Mouse (Mus musculus) mouse embryonic stem cell (cell line): Measurements from ENCODE around the gene Rnh1.

Experiments
- in situ Hi-C, 2 experiments: fragments of 300-500 bp; cut with MboI; formaldehyde crosslinking; loops; 1 replicate in 1 of 2; 3 replicates in 1 of 2; pipeline ENCODE4 v1.14.3; 2019 to 2020; ENCODE audit warnings: low sequenced_read_pairs in 2 of 2, low pct_unique_long_range_greater_than_20kb in 1 of 2, mixed read lengths in 1 of 2; ENCODE audit not compliant: unreplicated experiment in 1 of 2

Rnh1 gene

DNA sequence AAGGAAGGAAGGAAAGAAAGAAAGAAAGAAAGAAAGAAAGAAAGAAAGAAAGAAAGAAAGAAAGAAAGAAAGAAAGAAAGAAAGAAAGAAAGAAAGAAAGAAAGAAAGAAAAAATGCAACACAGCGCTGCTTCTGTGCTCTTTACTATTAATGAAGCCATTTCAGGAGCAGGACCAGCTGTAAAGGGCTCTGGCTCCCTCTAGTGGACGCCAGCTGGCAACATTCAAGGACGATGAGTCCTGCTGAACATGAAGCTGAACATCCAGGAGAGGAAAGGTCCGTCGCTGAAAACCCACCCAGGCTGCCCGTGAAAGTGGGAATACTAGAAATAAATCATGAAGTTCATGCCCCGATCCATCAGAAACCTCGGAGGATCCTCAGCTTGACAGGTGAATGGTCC is 3.5 kb upstream of the Rnh1 start:
- in situ Hi-C loops: loop anchor here (5.0 to 25.0 kb wide), 3 partner anchors 84 to 331 kb away; partner anchors contain the start of genes Odf3 (in 2 of the 2), Scgb1c1 (in 2 of the 2), Cox8b (in 1 of the 2) and Nlrp6 (in 1 of the 2)

DNA sequence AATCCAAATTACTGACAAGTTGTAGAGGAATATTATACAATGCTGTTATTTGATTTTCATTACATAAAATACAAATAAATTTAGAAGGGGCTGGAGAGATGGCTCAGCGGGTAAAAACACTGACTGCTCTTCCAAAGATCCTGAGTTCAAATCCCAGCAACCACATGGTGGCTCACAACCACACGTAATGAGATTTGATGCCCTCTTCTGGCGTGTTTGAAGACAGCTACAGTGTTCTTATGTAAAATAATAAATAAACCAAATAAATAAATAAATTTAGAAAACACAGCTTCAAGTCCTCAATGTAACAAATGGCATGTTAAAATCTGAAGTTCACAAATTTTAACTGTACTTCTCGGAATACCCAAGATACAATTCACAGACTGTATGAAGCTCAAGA is 2.4 kb upstream of the Rnh1 start:
- in situ Hi-C loops: loop anchor here (5.0 to 25.0 kb wide), 3 partner anchors 83 to 330 kb away; partner anchors contain the start of genes Odf3 (in 2 of the 2), Scgb1c1 (in 2 of the 2), Cox8b (in 1 of the 2) and Nlrp6 (in 1 of the 2)

DNA sequence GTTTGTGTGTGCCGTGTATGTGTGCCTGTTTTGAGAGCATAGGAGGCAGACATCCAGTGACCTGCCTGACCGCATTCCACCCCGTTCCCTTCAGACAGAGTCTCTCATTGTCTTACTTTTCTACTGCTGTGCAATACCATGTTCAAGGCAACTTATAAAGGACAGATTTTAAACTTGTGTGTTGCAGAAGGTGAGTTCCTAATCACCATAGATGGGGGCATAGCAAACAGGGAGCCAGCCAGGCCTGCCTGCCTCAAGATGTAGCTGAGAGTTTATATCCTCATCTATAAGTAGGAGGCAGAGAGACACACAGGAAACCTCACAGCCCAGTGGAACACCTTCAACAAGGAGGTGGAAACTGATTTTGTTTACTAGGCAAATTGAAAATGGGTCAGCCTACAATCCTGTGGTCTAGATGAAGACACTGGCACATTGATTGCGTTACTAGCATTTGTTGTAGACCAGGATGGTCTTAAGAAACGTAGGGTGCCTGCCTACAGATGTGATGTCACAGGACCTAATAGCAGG is 730 bp upstream of the Rnh1 start:
- in situ Hi-C loops: loop anchor here (5.0 to 10.0 kb wide), 2 partner anchors 76 to 329 kb away; partner anchors contain the start of genes Odf3 (in 2 of the 2) and Scgb1c1 (in 2 of the 2)

DNA sequence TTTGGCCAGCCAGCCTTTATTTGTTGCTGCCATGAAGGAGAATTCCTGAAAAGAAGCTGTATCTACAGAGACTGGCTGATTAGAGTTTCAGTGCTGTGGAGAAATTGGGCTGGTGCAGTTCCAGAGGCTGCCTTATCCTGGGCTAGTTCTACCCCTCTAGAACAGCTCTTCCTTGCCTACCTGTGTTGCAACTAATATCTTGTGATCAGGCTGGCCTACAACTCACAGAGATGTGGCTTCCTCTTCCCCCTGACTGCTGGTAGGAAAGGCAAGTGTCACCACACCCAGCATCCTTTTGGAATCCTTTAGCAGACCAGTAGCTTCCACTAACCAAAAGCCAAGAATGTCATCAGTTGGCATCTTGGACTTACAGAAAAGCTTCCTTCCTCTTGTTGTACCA is 2.8 kb downstream of the Rnh1 start:
- in situ Hi-C loops: loop anchor here (5.0 to 10.0 kb wide), 2 partner anchors 73 to 325 kb away; partner anchors contain the start of genes Odf3 (in 2 of the 2) and Scgb1c1 (in 2 of the 2)

DNA sequence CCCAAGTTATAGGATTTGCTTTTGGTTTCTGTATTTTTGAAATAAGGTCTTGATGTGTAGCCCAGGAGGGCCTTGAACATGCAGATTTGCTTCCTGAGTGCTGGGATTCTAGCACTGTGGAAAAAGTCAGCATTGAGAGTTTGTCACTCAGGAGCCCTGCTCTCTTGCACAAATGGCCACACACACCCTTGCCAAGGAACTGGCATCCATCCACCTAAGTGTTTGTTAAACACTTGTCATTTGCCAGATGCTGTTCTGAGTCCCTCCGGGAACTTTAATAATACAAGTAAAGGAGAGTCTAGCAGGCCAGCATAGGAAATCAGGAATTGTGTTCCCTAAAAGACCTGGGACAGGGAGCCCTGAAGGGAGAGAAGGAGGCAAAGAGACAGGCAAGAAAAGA is 3.4 kb downstream of the Rnh1 start:
- in situ Hi-C loops: no loop called here

DNA sequence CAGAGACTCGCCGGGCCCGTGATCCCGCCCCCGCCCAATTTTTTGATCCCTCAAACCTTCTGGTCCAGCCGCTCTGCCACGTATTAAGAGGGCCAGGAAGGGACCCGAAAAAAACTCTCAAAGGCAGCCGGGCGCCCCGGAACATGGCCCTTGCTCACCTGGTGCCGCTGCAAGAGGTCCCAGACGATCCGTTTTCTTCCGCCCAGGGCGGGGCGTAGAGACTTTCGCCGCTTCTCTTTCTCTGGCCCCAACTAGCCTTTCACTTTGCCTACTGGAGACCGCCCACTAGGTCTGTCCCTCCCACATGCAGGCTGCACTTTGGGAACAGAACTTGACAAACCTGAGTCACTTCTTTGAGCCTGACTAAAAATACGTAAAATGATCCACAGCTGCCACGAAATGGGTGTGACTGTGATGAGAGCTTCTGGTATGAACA is 4.1 kb downstream of the Rnh1 start:
- in situ Hi-C loops: no loop called here

DNA sequence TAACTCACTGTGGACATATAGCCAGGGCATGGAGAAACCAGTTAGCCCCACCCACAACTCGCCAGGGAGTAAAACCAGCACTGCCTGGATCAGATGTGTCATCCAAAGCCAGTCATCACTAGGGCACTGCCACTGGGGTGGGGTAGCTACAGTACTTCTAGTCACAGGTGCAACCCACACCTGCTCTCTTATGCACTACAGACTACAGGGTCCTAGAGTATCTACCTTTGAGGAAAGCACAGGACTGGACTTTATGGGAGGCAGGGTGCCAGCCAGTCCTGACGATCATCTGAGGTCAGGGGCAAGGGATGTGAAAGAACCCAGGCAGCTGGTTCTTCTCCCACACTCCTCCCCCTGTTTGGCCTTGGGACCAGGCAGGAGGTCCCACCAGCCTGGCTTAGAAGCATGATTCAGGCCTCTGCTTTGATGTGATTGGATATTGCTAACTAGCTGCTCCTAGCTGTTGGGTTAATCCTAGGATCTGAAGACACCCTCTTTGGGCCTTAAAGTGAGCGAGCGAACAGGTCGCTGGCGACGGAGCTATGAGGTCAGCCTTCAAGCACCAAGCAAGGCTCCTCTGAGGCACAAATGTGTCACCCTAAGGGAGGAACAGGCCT is 4.6 kb downstream of the Rnh1 start:
- in situ Hi-C loops: no loop called here

DNA sequence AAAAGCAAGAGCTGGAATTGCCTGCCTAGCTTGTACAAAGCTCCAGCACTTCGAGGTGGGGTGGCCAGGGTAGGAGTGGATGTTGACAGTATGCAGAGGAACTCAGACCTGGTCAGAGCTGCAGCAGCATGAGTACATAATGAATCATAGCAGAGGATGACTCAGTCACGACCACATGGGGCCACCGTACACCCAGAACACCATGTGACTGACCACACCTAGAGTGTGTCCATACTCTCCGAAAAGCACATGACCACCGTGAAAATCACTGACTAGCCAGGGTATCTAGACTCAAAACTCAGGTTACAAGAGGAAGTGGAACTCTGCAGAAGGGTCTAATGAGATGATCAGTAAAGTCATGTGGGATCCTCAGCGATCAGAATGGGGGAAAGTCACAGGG is 7.8 kb downstream of the Rnh1 start:
- in situ Hi-C loops: no loop called here

DNA sequence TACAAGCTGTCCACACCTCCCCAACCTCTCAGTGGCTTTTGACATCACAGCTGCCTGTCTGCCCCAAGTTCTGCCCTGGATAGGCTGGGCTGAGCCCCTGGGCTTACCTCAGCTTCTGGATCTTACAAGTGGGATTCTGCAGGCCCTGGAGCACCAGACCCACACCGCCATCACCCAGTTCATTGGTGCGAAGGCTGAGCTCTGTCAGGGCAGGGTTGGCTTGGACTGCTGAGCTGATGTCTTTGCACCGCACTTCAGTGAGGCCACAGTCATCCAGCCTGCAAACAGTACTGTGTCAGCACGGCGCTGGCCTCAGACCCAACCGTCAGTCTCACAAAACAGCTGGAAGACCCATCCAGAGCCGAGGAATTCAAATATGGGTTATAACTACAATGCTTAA is 8.3 kb downstream of the Rnh1 start:
- in situ Hi-C loops: no loop called here

DNA sequence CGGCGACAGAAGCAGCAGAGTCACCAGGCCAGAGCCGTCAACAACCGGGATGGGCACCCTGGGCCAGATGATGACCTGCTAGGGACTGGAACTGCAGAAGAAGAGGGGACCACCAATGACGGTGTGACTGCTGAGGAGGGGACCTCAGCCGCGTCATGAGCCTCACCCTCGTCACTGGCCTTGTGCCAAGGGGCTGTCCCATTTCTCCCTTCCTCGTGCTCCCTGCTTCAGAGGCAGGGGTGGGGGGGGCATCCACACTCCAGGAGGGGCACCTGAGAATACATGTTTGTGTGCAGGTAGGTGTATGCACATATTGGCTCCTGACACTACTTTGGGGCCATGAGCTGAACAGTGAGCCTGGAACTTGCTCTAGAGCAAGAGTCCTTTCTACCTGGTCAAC is 17.3 kb downstream of the Rnh1 start:
- in situ Hi-C loops: no loop called here

DNA sequence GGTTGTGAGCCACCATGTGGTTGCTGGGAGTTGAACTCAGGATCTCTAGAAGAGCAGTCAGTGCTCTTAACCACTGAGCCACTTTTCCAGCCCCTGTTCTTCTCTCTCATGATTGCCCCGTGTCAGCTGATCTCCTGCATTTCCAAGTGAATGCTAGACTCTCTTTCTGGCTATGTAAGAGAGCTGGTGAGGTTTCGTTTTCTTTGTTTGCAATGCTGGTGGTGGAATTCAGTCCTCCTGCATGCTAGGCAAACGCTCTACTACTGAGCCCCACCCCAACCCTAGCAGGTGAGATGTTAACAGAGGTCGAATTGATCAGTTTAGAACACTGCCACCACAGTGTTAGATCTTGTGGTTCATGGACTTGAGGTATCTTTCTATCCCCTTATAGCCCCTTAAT is 24.0 kb downstream of the Rnh1 start:
- in situ Hi-C loops: no loop called here

DNA sequence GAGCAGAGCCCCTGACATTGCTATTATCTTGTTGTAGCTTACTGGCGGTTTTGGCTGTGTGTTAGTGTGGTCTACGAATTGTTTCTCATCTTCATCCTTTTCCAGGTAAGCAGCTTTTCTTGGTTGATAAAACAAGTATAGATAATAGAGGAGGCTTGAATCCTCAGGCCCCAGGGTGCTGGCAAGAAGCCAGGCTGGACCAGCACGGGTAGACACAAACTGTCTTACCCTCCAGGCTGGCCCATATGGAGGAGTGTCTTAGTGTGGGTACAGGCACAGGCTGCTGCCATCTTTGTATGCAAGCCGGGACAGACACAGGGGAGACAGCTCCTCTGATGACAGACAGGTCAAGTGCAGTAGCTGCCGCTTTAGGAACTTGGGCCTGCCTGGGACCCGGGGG is 25.6 kb downstream of the Rnh1 start:
- in situ Hi-C loops: no loop called here

DNA sequence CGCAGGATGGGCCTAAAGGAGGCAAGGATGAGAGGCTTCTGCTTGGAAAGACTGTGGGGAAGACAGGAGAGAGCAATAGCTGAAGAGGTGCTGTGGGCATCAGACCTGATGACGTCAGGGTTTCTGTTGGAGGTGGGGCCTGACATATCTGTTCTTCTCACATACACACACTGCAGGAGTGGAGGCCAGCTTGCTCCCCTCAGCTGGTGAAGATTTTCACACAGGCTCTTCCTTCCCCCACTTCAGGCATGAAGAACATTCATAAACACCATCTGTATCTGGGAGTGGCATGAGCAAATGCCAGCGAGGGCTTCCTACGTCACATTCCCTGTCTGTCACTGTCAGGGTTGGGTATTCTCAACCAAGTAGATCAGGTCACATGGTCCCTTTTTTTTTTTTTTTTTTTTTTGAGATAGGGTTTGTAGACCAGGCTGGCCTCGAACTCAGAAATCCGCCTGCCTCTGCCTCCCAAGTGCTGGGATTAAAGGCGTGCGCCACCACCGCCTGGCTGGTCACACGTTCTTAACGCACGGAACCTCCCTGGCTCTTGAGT is 26.5 kb downstream of the Rnh1 start:
- in situ Hi-C loops: no loop called here

DNA sequence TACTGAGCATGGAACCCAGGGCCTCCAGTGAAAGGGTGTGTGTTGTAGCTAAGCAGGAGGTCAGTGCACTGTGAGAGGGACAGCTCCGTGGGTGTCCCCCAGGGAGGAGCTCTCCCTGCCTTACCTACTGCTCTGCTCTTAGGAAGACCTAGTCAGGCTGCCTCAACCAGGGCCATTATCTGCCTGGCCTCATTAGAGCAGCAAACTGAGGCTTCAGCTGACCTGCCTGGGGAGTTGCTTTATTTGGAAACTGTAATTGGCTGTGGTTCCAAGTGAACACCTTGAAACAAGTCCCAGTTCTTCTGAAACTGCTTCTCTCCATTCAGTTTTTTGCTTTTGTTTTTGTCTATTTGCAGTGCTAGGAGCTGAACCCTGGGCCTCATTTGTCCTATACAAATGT is 27.3 kb downstream of the Rnh1 start:
- in situ Hi-C loops: no loop called here

DNA sequence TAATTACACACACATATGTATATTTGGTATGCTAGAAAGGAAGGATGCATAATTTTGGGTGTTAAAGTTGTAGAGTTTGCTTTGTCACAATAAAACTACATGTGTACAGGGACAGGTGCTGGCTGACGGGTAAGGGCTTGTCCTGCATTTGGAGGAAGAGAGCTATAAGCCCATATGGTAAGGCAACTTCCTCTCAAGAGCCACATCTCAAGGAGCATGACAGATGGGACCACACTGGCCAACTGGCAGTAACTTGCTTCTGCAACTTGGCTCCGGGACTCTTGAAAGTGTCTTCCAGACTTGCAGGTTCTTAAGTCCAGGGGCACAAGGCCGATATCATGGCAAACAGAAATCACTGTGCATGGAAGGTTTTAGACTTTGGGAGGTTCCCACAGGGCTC is 28.0 kb downstream of the Rnh1 start:
- in situ Hi-C loops: no loop called here

DNA sequence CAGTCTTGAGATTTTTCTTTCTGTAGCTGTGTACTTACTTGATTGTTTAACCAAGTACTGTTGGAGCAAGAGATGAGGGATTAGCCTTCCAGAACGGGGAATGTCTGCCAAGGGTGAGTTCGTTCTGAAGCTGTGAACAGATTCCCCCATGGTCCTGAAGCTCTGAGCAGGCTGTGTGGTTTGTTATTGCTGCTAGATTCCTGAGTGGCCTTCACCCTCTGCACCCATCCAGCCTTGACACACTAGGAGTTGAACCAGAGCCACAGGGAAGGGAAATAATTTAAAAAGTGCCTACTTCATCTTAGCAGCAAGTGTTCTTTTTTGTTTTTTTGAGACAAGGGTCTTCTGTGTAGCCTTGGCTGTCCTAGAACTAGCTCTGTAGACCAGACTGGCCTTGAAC is 28.8 kb downstream of the Rnh1 start:
- in situ Hi-C loops: no loop called here

DNA sequence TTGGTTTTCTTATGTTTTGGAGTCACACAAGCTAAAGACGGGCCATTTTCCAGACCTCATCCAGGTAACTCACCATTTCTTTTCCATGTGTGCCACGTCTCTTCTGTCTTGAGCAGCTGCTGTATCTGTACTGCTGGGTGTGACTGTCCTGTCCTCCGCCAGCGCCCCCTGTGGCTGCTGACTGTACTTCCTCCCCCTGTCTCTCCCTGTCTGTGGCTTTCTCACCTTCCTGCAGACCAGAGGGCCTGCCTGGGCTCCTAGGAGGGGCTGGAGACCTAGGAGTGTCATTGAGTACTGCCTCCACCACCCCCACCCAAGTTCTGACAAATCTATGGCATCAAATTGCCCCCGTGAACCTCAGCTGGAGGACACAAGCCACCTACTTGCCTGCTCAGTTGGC is 29.5 kb downstream of the Rnh1 start:
- in situ Hi-C loops: no loop called here

DNA sequence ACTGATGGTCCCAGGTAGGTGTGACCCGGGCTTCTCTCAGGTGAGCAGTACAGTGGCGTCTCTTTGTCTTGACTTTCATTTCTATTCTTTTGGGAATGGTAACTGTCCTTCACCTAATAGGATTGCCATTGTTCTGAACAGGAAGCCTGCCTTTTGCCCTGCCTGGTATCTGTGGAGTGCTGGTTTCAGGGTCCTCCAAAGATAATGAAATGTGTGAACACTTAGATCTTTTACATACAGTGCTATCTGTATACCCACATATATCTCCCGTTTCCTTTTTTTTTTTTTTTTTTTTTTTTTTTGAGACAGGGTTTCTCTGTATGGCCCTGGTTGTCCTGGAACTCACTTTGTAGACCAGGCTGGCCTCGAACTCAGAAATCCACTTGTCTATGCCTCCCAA is 31.3 kb downstream of the Rnh1 start:
- in situ Hi-C loops: no loop called here

DNA sequence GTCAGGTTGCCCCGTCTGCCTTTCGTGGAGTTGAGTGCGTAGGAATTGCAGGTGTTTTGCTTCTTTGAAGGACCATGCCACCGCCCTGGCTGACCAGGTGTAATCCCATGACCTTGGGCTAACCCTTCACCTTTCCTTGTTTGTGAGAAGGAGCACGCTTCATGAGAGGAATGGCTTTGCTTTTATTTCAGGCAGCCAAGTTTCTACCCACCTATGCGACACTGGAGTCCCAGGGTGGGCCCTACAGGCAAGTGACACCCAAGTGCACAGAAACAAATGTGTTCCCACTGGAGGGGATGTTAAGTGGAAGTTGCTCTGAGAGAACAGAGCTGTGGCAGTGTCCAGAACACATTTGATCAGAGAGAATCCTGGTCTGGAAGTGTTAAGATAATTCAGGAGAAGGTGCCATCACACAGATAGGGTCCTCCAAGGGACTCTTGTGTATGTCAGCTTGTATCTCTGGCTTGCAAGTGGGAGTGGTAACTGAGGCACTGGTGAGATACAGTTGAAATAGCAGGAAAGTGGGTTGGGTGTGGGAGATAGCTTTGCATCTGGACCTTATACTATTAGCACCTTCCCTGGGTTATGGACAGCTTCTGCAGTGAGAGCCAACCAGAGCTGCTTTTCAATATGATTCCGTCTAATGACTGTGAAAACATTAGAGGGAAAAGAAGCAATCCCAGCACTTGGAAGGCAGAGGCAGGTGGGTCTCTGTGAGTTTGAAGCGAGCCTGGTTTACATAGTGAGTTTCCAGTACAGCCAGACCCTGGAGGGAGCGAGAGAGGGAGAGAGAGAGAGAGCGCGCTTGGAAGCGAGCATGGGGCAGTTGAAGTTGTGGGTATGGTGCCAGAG is 40.5 kb downstream of the Rnh1 start:
- in situ Hi-C loops: no loop called here
